Mouse (Mus musculus): ENCODE data around the gene Ndufaf7. TPM values are rescaled to one million over a fixed set of nuclear protein-coding genes. Genes with fewer than 3 reads are reported as not detected.

Gene Ndufaf7
- 21.1 TPM for polyA plus RNA-seq (2014; fragmentation: Illumina TruSeq; extraction: RNeasy Lipid Tissue Mini Kit (QIAGEN cat#74804); ENCODE audit: low replicate concordance)

DNA sequence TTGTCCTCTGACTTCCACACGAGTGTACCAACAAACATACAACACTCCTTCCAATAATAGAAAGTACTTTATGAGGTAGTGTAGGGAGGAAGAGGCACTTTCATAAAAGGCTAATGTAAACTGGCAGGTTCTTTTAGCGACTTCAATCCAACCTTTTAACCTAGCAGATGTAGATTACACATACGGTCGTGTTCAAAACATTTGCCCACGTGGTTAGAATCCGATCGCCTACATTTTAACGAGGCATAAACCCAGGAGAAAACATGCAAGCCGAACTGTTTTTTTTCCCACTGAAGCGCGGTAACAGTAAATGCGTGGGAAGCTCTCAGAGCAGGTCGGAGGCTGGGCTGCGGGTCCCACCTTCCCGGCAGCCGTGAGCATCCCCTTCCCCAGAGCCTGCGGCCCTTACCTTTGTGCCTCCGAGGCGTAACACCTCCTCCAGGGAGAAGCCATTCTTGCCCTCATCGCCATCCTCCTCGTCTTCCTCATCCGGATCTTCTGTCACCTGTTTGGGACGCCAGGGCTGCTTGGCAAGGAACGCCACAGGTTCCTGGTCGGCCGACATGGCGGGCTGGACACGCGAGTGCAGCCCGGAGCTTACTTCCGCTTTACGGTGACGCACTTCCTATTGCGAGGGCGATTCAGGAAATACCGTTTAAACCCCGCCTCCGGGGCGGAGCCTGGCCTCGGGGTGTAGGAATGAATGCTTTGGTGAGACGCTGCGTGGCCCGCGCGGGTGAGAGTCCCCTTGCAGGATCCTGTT lies at the start of gene Ndufaf7, which contains the start of gene Cebpz:
Gene Ndufaf7 (plus strand): TSS at position 671 of the 763 bp plus-strand sequence.
Gene Cebpz (minus strand): TSS at position 601 of the 763 bp plus-strand sequence.

DNA sequence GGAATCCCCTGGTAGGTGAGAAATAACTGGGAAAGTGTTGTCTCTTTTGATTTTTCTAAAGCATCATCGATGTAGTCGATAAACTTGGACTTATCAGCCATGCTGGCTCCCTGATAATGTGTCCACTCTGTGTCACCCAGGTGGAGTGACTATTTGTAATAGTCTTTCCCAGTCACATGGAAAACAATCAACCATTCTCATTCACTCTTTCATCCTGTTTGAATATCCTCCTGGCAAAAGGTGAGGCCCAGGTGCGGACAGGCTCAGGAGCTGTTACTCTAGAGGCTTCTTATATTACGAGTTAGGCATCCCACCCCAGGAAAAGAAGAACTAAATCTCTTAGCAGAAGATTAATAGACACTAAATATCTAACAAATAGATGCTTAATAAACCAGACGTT lies 30.0 kb upstream of the Ndufaf7 start, which contains the start of gene Sult6b1:
Gene Sult6b1 (minus strand): TSS at position 101 of the 400 bp plus-strand sequence.

DNA sequence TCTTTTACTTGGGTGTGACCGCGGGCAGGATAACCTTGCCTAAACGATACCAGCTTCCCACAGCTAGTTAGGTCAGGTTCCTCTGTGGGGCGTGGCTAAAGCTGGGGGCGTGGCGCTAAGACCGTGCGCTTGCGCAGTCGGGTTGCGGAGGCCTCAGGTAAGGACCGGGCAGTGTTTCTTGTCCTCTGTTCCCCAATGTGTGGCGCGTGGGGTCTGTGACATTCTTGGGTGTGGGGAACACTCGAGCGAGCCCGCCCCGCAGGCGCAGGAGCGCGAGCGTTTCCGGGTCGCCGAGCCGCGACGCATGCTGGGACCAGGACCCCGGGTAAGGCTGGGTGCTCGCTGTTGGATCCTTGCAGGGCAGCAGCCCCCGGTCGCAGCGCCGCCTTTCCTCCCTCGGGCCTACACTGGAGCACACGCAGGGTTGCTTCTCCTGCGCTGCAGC lies 20.5 kb upstream of the Ndufaf7 start, which contains the start of gene Cebpzos:
Gene Cebpzos (plus strand): TSS at position 132 of the 445 bp plus-strand sequence.

Other genes with a start within 250 kb of the Ndufaf7 start
- 32.6 TPM for gene Strn, start 199.9 kb upstream of the Ndufaf7 start, polyA plus RNA-seq (2014; fragmentation: Illumina TruSeq; extraction: RNeasy Lipid Tissue Mini Kit (QIAGEN cat#74804); ENCODE audit: low replicate concordance)
- 5.7 TPM for gene Heatr5b, start 101.8 kb upstream of the Ndufaf7 start, polyA plus RNA-seq (2014; fragmentation: Illumina TruSeq; extraction: RNeasy Lipid Tissue Mini Kit (QIAGEN cat#74804); ENCODE audit: low replicate concordance)
- 24.1 TPM for gene Gpatch11, start 101.6 kb upstream of the Ndufaf7 start, polyA plus RNA-seq (2014; fragmentation: Illumina TruSeq; extraction: RNeasy Lipid Tissue Mini Kit (QIAGEN cat#74804); ENCODE audit: low replicate concordance)
- 85.2 TPM for gene Eif2ak2, start 54.6 kb upstream of the Ndufaf7 start, polyA plus RNA-seq (2014; fragmentation: Illumina TruSeq; extraction: RNeasy Lipid Tissue Mini Kit (QIAGEN cat#74804); ENCODE audit: low replicate concordance)
- not detected for gene Sult6b1, start 30.1 kb upstream of the Ndufaf7 start, polyA plus RNA-seq (2014; fragmentation: Illumina TruSeq; extraction: RNeasy Lipid Tissue Mini Kit (QIAGEN cat#74804); ENCODE audit: low replicate concordance)
- gene Cebpzos, start 20.6 kb upstream of the Ndufaf7 start, polyA plus RNA-seq (2014; fragmentation: Illumina TruSeq; extraction: RNeasy Lipid Tissue Mini Kit (QIAGEN cat#74804); ENCODE audit: low replicate concordance) = 69.9 TPM
- gene Cebpz, start 70 bp upstream of the Ndufaf7 start, polyA plus RNA-seq (2014; fragmentation: Illumina TruSeq; extraction: RNeasy Lipid Tissue Mini Kit (QIAGEN cat#74804); ENCODE audit: low replicate concordance) = 36.2 TPM
- 17.3 TPM for gene Prkd3, start 83.7 kb downstream of the Ndufaf7 start, polyA plus RNA-seq (2014; fragmentation: Illumina TruSeq; extraction: RNeasy Lipid Tissue Mini Kit (QIAGEN cat#74804); ENCODE audit: low replicate concordance)
- 22.5 TPM for gene Qpct, start 114.8 kb downstream of the Ndufaf7 start, polyA plus RNA-seq (2014; fragmentation: Illumina TruSeq; extraction: RNeasy Lipid Tissue Mini Kit (QIAGEN cat#74804); ENCODE audit: low replicate concordance)